Mouse (Mus musculus) MEL (cell line): Measurements from ENCODE around the gene Tigit. TPM values are rescaled to one million over a fixed set of nuclear protein-coding genes. Genes with fewer than 3 reads are reported as not detected.

Experiments
- DNase-seq: peaks from one replicate; pipeline ENCODE4 v3.0.0; 2011; ENCODE audit warnings: low read depth, low spot score
- H3K27ac ChIP-seq: 2 replicates; pipeline ENCODE4 v1.5.1; 2012; ENCODE audit warnings: low read depth, mild to moderate bottlenecking, control low read depth, low read length, moderate library complexity; ENCODE audit not compliant: control insufficient read depth
- H3K27me3 ChIP-seq, 2 experiments: fragments of 150-350 bp in 1 of 2; sonication (generic) in 1 of 2; 2 replicates each; pipeline ENCODE4 v1.6.1; 2012; ENCODE audit warnings: low read length in 2 of 2, mild to moderate bottlenecking in 2 of 2, improper control_type of control experiment in 1 of 2, moderate library complexity in 1 of 2; ENCODE audit not compliant: insufficient read depth in 2 of 2, control insufficient read depth in 1 of 2
- H3K36me3 ChIP-seq, 2 experiments: 2 replicates each; pipeline ENCODE4 v1.6.1; 2012 to 2014; ENCODE audit warnings: low read length in 2 of 2, improper control_type of control experiment in 1 of 2, inconsistent platforms in 1 of 2, mild to moderate bottlenecking in 1 of 2; ENCODE audit not compliant: insufficient read depth in 2 of 2, control insufficient read depth in 1 of 2
- H3K4me1 ChIP-seq, 2 experiments: fragments of 150-350 bp in 1 of 2; sonication (generic) in 1 of 2; 2 replicates each; pipeline ENCODE4 v1.6.1; 2012; ENCODE audit warnings: low read length in 2 of 2, improper control_type of control experiment in 1 of 2, mild to moderate bottlenecking in 1 of 2; ENCODE audit not compliant: insufficient read depth in 2 of 2, control insufficient read depth in 1 of 2
- H3K4me3 ChIP-seq, 2 experiments: fragments of 150-350 bp in 1 of 2; sonication (generic) in 1 of 2; 2 replicates each; pipeline ENCODE4 v1.5.1; 2012; ENCODE audit warnings: low read depth in 2 of 2, low read length in 2 of 2, mild to moderate bottlenecking in 2 of 2, moderate library complexity in 2 of 2, control low read depth in 1 of 2, improper control_type of control experiment in 1 of 2; ENCODE audit not compliant: control insufficient read depth in 1 of 2, insufficient read depth in 1 of 2
- H3K79me2 ChIP-seq: 2 replicates; pipeline ENCODE4 v1.6.1; 2012; ENCODE audit warnings: mild to moderate bottlenecking, low read length, moderate library complexity; ENCODE audit not compliant: control insufficient read depth, poor library complexity, insufficient read depth
- H3K9ac ChIP-seq: 2 replicates; pipeline ENCODE4 v1.6.1; 2012; ENCODE audit warnings: low read depth, mild to moderate bottlenecking, control low read depth, low read length, moderate library complexity; ENCODE audit not compliant: control insufficient read depth, poor library complexity, severe bottlenecking
- H3K9me3 ChIP-seq: fragments of 150-350 bp; sonication (generic); replicated peaks from 2 replicates; pipeline ENCODE4 v1.6.1; 2012; ENCODE audit warnings: mild to moderate bottlenecking, low read length, improper control_type of control experiment, moderate library complexity; ENCODE audit not compliant: insufficient read depth
- BHLHE40 ChIP-seq: IDR thresholded peaks from 2 replicates; pipeline ENCODE4 v1.6.1; 2012; ENCODE audit warnings: low read depth, mild to moderate bottlenecking, inconsistent platforms, low read length, improper control_type of control experiment, borderline replicate concordance
- CHD1 ChIP-seq: IDR thresholded peaks from 2 replicates; pipeline ENCODE4 v1.6.1; 2012; ENCODE audit warnings: low read depth, mild to moderate bottlenecking, inconsistent platforms, low read length, improper control_type of control experiment
- CHD2 ChIP-seq: IDR thresholded peaks from 2 replicates; pipeline ENCODE4 v1.6.1; 2011; ENCODE audit warnings: low read length, improper control_type of control experiment
- ETS1 ChIP-seq: IDR thresholded peaks from 2 replicates; pipeline ENCODE4 v1.6.1; 2012; ENCODE audit warnings: low read depth, mild to moderate bottlenecking, inconsistent platforms, low read length, improper control_type of control experiment, moderate library complexity
- MEF2A ChIP-seq: IDR thresholded peaks from 2 replicates; pipeline ENCODE4 v1.6.1; 2014; ENCODE audit warnings: low read depth, mild to moderate bottlenecking, inconsistent platforms, low read length, improper control_type of control experiment; ENCODE audit not compliant: poor library complexity, insufficient replicate concordance, severe bottlenecking; ENCODE audit errors: extremely low read depth
- MYB ChIP-seq: IDR thresholded peaks from 2 replicates; pipeline ENCODE4 v1.6.1; 2011; ENCODE audit warnings: mild to moderate bottlenecking, low read depth, low read length, improper control_type of control experiment
- NRF1 ChIP-seq: IDR thresholded peaks from 2 replicates; pipeline ENCODE4 v1.6.1; 2014; ENCODE audit warnings: low read depth, mild to moderate bottlenecking, inconsistent platforms, low read length, improper control_type of control experiment, moderate library complexity; ENCODE audit not compliant: poor library complexity, insufficient read depth, severe bottlenecking
- POLR2AphosphoS2 ChIP-seq: IDR thresholded peaks from 2 replicates; pipeline ENCODE4 v1.6.1; 2011; ENCODE audit warnings: low read length, improper control_type of control experiment
- POLR2AphosphoS5 ChIP-seq: IDR thresholded peaks from 2 replicates; pipeline ENCODE4 v1.6.1; 2012; ENCODE audit warnings: low read depth, borderline replicate concordance, mild to moderate bottlenecking, inconsistent platforms, low read length, moderate library complexity, mixed read lengths
- RCOR1 ChIP-seq: IDR thresholded peaks from 2 replicates; pipeline ENCODE4 v1.6.1; 2012; ENCODE audit warnings: low read depth, mild to moderate bottlenecking, inconsistent platforms, low read length, improper control_type of control experiment
- SIN3A ChIP-seq: IDR thresholded peaks from 2 replicates; pipeline ENCODE4 v1.6.1; 2012; ENCODE audit warnings: low read length, improper control_type of control experiment, inconsistent platforms
- TAL1 ChIP-seq: IDR thresholded peaks from 2 replicates; pipeline ENCODE4 v1.6.1; 2012; ENCODE audit warnings: mild to moderate bottlenecking, inconsistent platforms, low read length, moderate library complexity, mixed read lengths
- USF1 ChIP-seq: IDR thresholded peaks from 2 replicates; pipeline ENCODE4 v1.6.1; 2014; ENCODE audit warnings: low read depth, mild to moderate bottlenecking, inconsistent platforms, low read length, improper control_type of control experiment, moderate library complexity
- USF2 ChIP-seq, 2 experiments: IDR thresholded peaks; 2 replicates each; pipeline ENCODE4 v1.6.1; 2011 to 2012; ENCODE audit warnings: improper control_type of control experiment in 2 of 2, low read length in 2 of 2, borderline replicate concordance in 1 of 2, inconsistent platforms in 1 of 2, low read depth in 1 of 2, mild to moderate bottlenecking in 1 of 2; ENCODE audit not compliant: insufficient read depth in 1 of 2
- polyA plus RNA-seq, 2 experiments: library from polyadenylated mRNA; stranded (reverse) in 1 of 2; unstranded in 1 of 2; fragments of >175 nt in 1 of 2; fragments of >200 nt in 1 of 2; gene quantifications; 2 replicates each; pipeline versions ENCODE4 v1.2.1 to v1.2.4; 2012; ENCODE audit warnings: low replicate concordance in 2 of 2, low read depth in 1 of 2; ENCODE audit not compliant: insufficient read length in 2 of 2, insufficient read depth in 1 of 2, missing spikeins in 1 of 2
- total RNA-seq: library from RNA; depleted of rRNA; stranded (reverse); fragments of 300-350 nt; gene quantifications from 2 replicates; pipeline ENCODE4 v1.2.3, GENCODE M21; 2012

Gene Tigit
- total and polyA plus RNA-seq, 3 experiments: 0.39 to 7.5 TPM; not detected in 1

DNA sequence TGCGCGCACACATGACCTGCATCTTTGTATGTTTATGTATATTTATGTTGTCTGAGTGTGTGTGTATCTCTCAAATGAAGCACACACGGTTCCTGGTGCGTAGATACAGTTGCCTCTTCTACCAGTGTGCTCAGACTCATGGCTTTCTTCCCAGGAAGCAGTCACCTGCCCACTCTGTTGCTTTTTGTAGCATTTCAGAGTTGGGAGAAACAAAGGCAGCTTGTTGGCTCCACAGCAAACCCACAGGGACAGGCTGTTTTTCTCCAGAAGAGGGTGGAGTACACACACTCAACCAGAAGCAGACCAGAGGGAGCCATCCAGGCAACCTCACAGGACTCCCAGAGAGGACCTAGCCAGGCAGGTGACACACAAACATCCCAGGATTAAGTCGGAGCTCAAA is 38.0 kb downstream of the Tigit start:
- no peaks in the 10 kb centered on the region for H3K79me2 ChIP-seq
- no peak overlapping the region for H3K27ac ChIP-seq
- no peaks in the 10 kb centered on the region for H3K27me3 ChIP-seq
- H3K4me3 ChIP-seq: no peak overlapping the region
- H3K9ac ChIP-seq: no peak overlapping the region
- no peak for TF ChIP-seq POLR2AphosphoS5
- TF ChIP-seq RCOR1: no peak
- TF ChIP-seq ETS1: no peak
- no peak for TF ChIP-seq USF2 (IDR thresholded peaks at IDR 0.05; ENCODE audit: borderline replicate concordance in 1 of 2, insufficient read depth in 1 of 2, low read depth in 1 of 2, low read length in 2 of 2)
- no peak for TF ChIP-seq TAL1
- no peak for TF ChIP-seq POLR2AphosphoS2
- TF ChIP-seq CHD2: no peak
- TF ChIP-seq NRF1: no peak
- H3K4me1 ChIP-seq: peaks cover 0 to 3% of the 10 kb centered on the region in 2 experiments; a peak in 1 of 4 replicates
- no peaks in the 10 kb centered on the region for H3K36me3 ChIP-seq
- DNase-seq: no peak
- H3K9me3 ChIP-seq: no peaks in the 10 kb centered on the region

- no peaks in the 10 kb centered on the region for H3K9me3 ChIP-seq
- DNase-seq: no peak
- TF ChIP-seq MYB (no peak), POLR2AphosphoS5 (no peak), MEF2A (no peak), BHLHE40 (no peak), USF2 (IDR thresholded peaks at IDR 0.05; ENCODE audit: borderline replicate concordance in 1 of 2, insufficient read depth in 1 of 2, low read depth in 1 of 2, low read length in 2 of 2) (no peak), CHD1 (no peak), SIN3A (no peak), USF1 (no peak), NRF1 (no peak)
- TF ChIP-seq, all 39 proteins: peak for 0
- Histone ChIP-seq H3K79me2 (no peaks in the 10 kb centered on the region), H3K4me3 (no peak overlapping the region), H3K36me3 (peaks cover 0 to 3% of the 10 kb centered on the region in 2 experiments; a peak in 2 of 4 replicates), H3K27ac (no peak overlapping the region), H3K4me1 (peaks cover 0 to 6% of the 10 kb centered on the region in 2 experiments; a peak in 2 of 4 replicates), H3K27me3 (no peaks in the 10 kb centered on the region), H3K9ac (no peak overlapping the region)
Observed at GRCm38 (mm10) chr16:43625289-43625688, 38.7 kb downstream of the Tigit start.
